Mouse (Mus musculus) central nervous system, embryonic 18 days (tissue): ENCODE results near the gene Numb. TPM values are rescaled to one million over a fixed set of nuclear protein-coding genes. Genes with fewer than 3 reads are reported as not detected.

Source experiments
- polyA plus RNA-seq: library from polyadenylated mRNA; depleted of rRNA; stranded (reverse); fragments of >200 nt; gene quantifications from 2 replicates; pipeline ENCODE4 v1.2.3, GENCODE M21; 2012; rRNA removed

The Numb gene
- polyA plus RNA-seq = 23.4 and 24.8 TPM in 2 replicates

GRCm38 (mm10) chr12:83921535-83922381 is at the start of gene Numb:
TSS of gene Numb (minus strand) at chr12:83921934.

DNA sequence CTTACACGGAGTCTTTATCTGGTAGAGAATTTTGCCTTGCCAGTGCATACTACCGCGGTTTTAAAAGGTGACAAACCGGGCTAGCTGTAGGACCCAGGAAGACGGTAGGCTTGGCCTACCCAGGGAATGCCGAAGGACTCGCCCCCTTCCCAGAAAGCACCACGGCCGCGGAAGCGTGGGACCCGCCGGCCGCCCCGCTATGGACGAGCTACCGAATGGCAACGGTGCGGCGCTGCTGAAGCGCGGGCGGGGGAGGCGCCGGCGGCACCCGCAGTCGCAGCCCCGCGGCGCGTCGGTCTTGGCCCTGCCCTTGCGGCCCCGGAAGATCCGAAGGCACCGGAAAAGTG is 28.7 kb upstream of the Numb start, which contains the start of gene Riox1:
Gene Riox1, plus strand, starts transcription at position 116 of the 347 bp plus-strand sequence.

GRCm38 (mm10) chr12:83763311-83764043 is 158.3 kb downstream of the Numb start, which contains the start of gene Papln:
TSS of gene Papln (plus strand) at chr12:83763634.

Other genes with a start within 250 kb of the Numb start
- 35.0 and 36.1 TPM in 2 replicates for gene Psen1, start 233.8 kb downstream of the Numb start, polyA plus RNA-seq
- gene Papln, start 158.3 kb downstream of the Numb start, polyA plus RNA-seq = 1.4 and 1.6 TPM in 2 replicates
- gene Riox1, start 28.7 kb upstream of the Numb start, polyA plus RNA-seq = 12.7 and 14.2 TPM in 2 replicates
- 0.03 TPM in 1 of 2 replicates, not detected in the other for gene Heatr4, start 62.9 kb upstream of the Numb start, polyA plus RNA-seq
- gene Acot2, start 65.9 kb upstream of the Numb start, polyA plus RNA-seq = 4.2 and 4.4 TPM in 2 replicates
- gene Acot1, start 87.6 kb upstream of the Numb start, polyA plus RNA-seq = 51.7 and 59.0 TPM in 2 replicates
- 0.70 and 0.72 TPM in 2 replicates for gene Acot4, start 116.4 kb upstream of the Numb start, polyA plus RNA-seq
- not detected in 2 replicates for gene Gm49366, start 117.0 kb upstream of the Numb start, polyA plus RNA-seq
- 0.58 and 0.71 TPM in 2 replicates for gene Acot3, start 130.2 kb upstream of the Numb start, polyA plus RNA-seq
- 0.41 and 0.44 TPM in 2 replicates for gene Acot5, start 147.4 kb upstream of the Numb start, polyA plus RNA-seq
- 3.6 and 4.2 TPM in 2 replicates for gene Acot6, start 178.7 kb upstream of the Numb start, polyA plus RNA-seq
- gene Dnal1, start 192.4 kb upstream of the Numb start, polyA plus RNA-seq = 20.1 and 23.3 TPM in 2 replicates
- 6.6 and 7.2 TPM in 2 replicates for gene Pnma1, start 226.6 kb upstream of the Numb start, polyA plus RNA-seq